Mouse (Mus musculus) olfactory bulb, adult 2 months (tissue): ENCODE measurements around the gene Fzd9.

ENCODE experiments used
- CTCF ChIP-seq: fragments of 200-500 bp; IDR thresholded peaks from 2 replicates; pipeline ENCODE4 v1.5.1; 2012; ENCODE audit warnings: low read depth, mild to moderate bottlenecking, low read length, moderate library complexity; ENCODE audit not compliant: insufficient read depth
- POLR2A ChIP-seq: fragments of 200-500 bp; IDR thresholded peaks from 2 replicates; pipeline ENCODE4 v1.6.1; 2012; ENCODE audit warnings: mild to moderate bottlenecking, low read depth, low read length, moderate library complexity; ENCODE audit not compliant: insufficient read depth

DNA sequence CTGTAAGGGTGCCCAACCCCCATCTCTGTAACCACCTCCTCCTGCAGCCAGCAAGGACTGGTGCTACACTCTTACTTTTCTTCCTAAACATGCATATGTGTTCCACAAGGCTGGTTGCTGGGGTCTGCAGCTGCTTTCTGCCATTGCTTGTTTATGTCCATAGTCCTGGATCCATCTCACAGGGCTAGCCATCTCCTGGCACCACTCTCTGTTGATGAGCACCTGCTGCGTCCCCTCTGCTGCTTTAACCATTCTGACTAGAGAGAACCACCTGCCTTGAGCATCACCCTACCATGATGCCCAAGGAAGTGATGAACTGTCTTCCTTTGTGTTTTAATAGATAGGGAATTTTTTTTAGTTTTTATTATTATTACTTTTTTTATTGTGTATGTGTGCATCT is 7.9 kb downstream of the Fzd9 start:
- no peak for TF ChIP-seq CTCF
- no peak for TF ChIP-seq POLR2A
